ENCODE assay signal across 23 mouse cellular contexts in the genomic region with DNA sequence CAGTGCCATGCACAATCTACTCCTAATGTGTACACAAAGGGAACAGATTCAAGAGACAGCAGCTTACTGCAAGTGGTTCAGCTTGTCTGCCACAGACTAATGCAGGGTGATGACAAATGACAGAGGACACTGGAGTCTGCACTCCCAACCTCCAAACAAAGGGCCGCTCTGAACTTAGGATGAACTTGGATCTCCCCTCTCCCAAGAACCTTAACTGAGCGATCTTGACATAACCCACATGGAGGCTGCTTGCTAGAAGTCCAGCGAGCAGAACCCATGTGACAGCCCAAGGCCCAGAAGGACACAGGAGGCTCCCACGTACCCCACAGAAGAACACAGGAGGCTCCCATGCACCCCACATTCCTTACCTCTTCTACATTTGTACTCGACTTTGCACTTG. TPM values are rescaled to one million over a fixed set of nuclear protein-coding genes. Genes with fewer than 3 reads are reported as not detected.
DNase-seq lines count a peak whose midpoint lies in the region; ATAC-seq lines count a peak whose summit lies in the region.
"Had no signal": no experiment of that assay in that cellular context is flagged by ENCODE, and none has a peak within 500 bp of the region (broad histone marks: within the 10 kb centered on the region; RNA-seq: fewer than 3 reads in every experiment).

No protein-coding gene starts in this region.

- H3K27me3 ChIP-seq in kidney, embryonic 16.5 days (ENCODE audit: insufficient read depth, low read length), result no peaks in the 10 kb centered on the region
- no peaks in the 10 kb centered on the region for H3K27me3 ChIP-seq in neural tube, embryonic 11.5 days (ENCODE audit: control insufficient read depth, insufficient read depth, low read length)
- H3K27me3 ChIP-seq: limb, embryonic 13.5 days; liver, embryonic 15.5 days; megakaryocyte, embryonic 14.5 days; midbrain, embryonic 15.5 days had no signal

- peaks cover 12% of the 10 kb centered on the region for H3K36me3 ChIP-seq in kidney, embryonic 16.5 days (ENCODE audit: insufficient read depth, low read length)
- H3K36me3 ChIP-seq in neural tube, embryonic 11.5 days (ENCODE audit: control insufficient read depth, insufficient read depth, low read length), result no peaks in the 10 kb centered on the region; the same call in none of the 2 replicates

- no peak overlapping the region for H3K27ac ChIP-seq in kidney, embryonic 16.5 days (ENCODE audit: low read length)
- no peak overlapping the region for H3K27ac ChIP-seq in neural tube, embryonic 11.5 days (ENCODE audit: low read depth, low read length)
- H3K27ac ChIP-seq: embryonic facial prominence, embryonic 10.5 days; hindbrain, embryonic 14.5 days; limb, embryonic 13.5 days; liver, embryonic 15.5 days; midbrain, embryonic 15.5 days had no signal

- no peak overlapping the region for H3K9ac ChIP-seq in kidney, embryonic 16.5 days (replicated peaks; ENCODE audit: low read length)
- H3K9ac ChIP-seq in neural tube, embryonic 11.5 days (ENCODE audit: low read length), result no peak overlapping the region
- H3K9ac ChIP-seq: hindbrain, embryonic 14.5 days; limb, embryonic 13.5 days; liver, embryonic 15.5 days; midbrain, embryonic 15.5 days had no signal

- H3K4me3 ChIP-seq in kidney, embryonic 16.5 days (ENCODE audit: low read length), result no peak overlapping the region
- no peak overlapping the region for H3K4me3 ChIP-seq in neural tube, embryonic 11.5 days (ENCODE audit: low read depth, low read length)
- H3K4me3 ChIP-seq: embryonic facial prominence, embryonic 10.5 days; limb, embryonic 13.5 days; liver, embryonic 15.5 days; megakaryocyte, embryonic 14.5 days; midbrain, embryonic 15.5 days had no signal

- 50% methylated on average over 5 of the region's 5 CpGs for WGBS in kidney, embryonic 16.5 days
- WGBS in neural tube, embryonic 11.5 days, result 89% methylated on average over 5 of the region's 5 CpGs

- H3K4me1 ChIP-seq in kidney, embryonic 16.5 days (ENCODE audit: insufficient read depth, low read length), result no peaks in the 10 kb centered on the region
- H3K4me1 ChIP-seq in neural tube, embryonic 11.5 days (ENCODE audit: control insufficient read depth, insufficient read depth, low read length), result no peaks in the 10 kb centered on the region
- H3K4me1 ChIP-seq: embryonic facial prominence, embryonic 10.5 days; midbrain, embryonic 15.5 days had no signal

- peak; percentile 62 for DNase-seq in heart, adult 11 months
- no peak for DNase-seq in heart, postnatal 36 days
- no peak for DNase-seq in kidney, adult 18-20 months
- peak; percentile 37 for DNase-seq in neural tube, embryonic 11.5 days (ENCODE audit: low spot score)
- DNase-seq in neural tube, embryonic 10.5 days (ENCODE audit: extremely low spot score, low spot score), result no peak
- no peak for DNase-seq in ovary, adult 18-20 months (ENCODE audit: low spot score)
- no peak for DNase-seq in layer of hippocampus, adult 9-10 months (ENCODE audit: low spot score)
- DNase-seq: adrenal gland, postnatal 10 days; cerebellum, postnatal 14 days; heart, postnatal 14 days; kidney, adult 9 months; layer of hippocampus, postnatal 36 days; retina, postnatal 1 day had no signal

- no peak overlapping the region for H3K4me2 ChIP-seq in kidney, embryonic 16.5 days (replicated peaks; ENCODE audit: low read depth, low read length)
- no peak overlapping the region for H3K4me2 ChIP-seq in neural tube, embryonic 11.5 days (ENCODE audit: low read depth)
- H3K4me2 ChIP-seq: hindbrain, embryonic 14.5 days; limb, embryonic 13.5 days; liver, embryonic 15.5 days; midbrain, embryonic 15.5 days had no signal

- intact Hi-C loops in heart, postnatal 36 days (cut with DNase I), result no loop called here

- H3K9me3 ChIP-seq in kidney, embryonic 16.5 days (ENCODE audit: low read length), result no peaks in the 10 kb centered on the region
- H3K9me3 ChIP-seq in neural tube, embryonic 11.5 days (ENCODE audit: control insufficient read depth, low read length), result no peaks in the 10 kb centered on the region
- H3K9me3 ChIP-seq: embryonic facial prominence, embryonic 10.5 days; G1E; limb, embryonic 13.5 days; liver, embryonic 15.5 days; megakaryocyte, embryonic 14.5 days; midbrain, embryonic 15.5 days had no signal

- peak; percentile 54 for ATAC-seq in kidney, embryonic 16.5 days (ENCODE audit: low FRiP score, low TSS enrichment)
- no peak for ATAC-seq in neural tube, embryonic 11.5 days (ENCODE audit: insufficient read depth, low FRiP score, low TSS enrichment)
- ATAC-seq: activated CD4-positive, CD25-positive, alpha-beta regulatory T cell, adult 4 months; midbrain, embryonic 15.5 days had no signal

RNA-seq across cellular contexts. Expression of a gene that starts 16.4 kb away (rescaled TPM):
- total RNA-seq in heart, postnatal 36 days (2021), result 1 to 10 TPM; 1.4 TPM
- polyA plus RNA-seq in kidney, embryonic 16.5 days (2015; fragmentation: Nextera tagmentation; extraction: Ambion mirVana), result 11.5 and 11.7 TPM in 2 replicates
- polyA plus RNA-seq in neural tube, embryonic 11.5 days (2014; fragmentation: Nextera tagmentation; extraction: Ambion mirVana), result 1.0 and 2.2 TPM in 2 replicates
- polyA plus RNA-seq: G1E had no signal

RNA-seq across cellular contexts. Expression of a gene that starts 54.1 kb away (rescaled TPM):
- total RNA-seq in heart, postnatal 36 days (2021), result under 1 TPM in 1 of 2 experiments, not detected in 1; 0.14 TPM
- 0.71 and 1.2 TPM in 2 replicates for polyA plus RNA-seq in kidney, embryonic 16.5 days (2015; fragmentation: Nextera tagmentation; extraction: Ambion mirVana)
- 0.19 and 0.34 TPM in 2 replicates for polyA plus RNA-seq in neural tube, embryonic 11.5 days (2014; fragmentation: Nextera tagmentation; extraction: Ambion mirVana)
- total RNA-seq: gastrocnemius, adult 18-20 months had no signal
- polyA plus RNA-seq: activated CD4-positive, CD25-positive, alpha-beta regulatory T cell, adult 4 months; G1E had no signal

RNA-seq across cellular contexts. Expression of a gene that starts 55.7 kb away (rescaled TPM):
- total RNA-seq in heart, postnatal 36 days (2021), result 1 to 10 TPM; 4.9 to 6.4 TPM
- 11.3 and 12.0 TPM in 2 replicates for polyA plus RNA-seq in kidney, embryonic 16.5 days (2015; fragmentation: Nextera tagmentation; extraction: Ambion mirVana)
- polyA plus RNA-seq in neural tube, embryonic 11.5 days (2014; fragmentation: Nextera tagmentation; extraction: Ambion mirVana), result 17.4 and 17.6 TPM in 2 replicates

Comparison
In these comparisons a context has a peak if more than half of its experiments do, and no peak if none do; other contexts are left out.
1. DNase-seq: peak in heart, adult 11 months (single experiment) and neural tube, embryonic 11.5 days (single experiment); none in heart, postnatal 36 days (0 of 2), kidney, adult 18-20 months (single experiment), neural tube, embryonic 10.5 days (single experiment), ovary, adult 18-20 months (single experiment) and layer of hippocampus, adult 9-10 months (single experiment).